Mouse (Mus musculus) brown adipose tissue, adult 24 weeks (tissue): ENCODE data around the gene Nckap5. TPM values are rescaled to one million over a fixed set of nuclear protein-coding genes. Genes with fewer than 3 reads are reported as not detected.

Source experiments
- H3K27ac ChIP-seq: fragments of 200-500 bp; replicated peaks from 2 replicates; pipeline ENCODE4 v1.5.1; 2012; ENCODE audit warnings: low read depth, mild to moderate bottlenecking, low read length
- H3K4me1 ChIP-seq: fragments of 200-500 bp; 2 replicates; pipeline ENCODE4 v1.6.1; 2012; ENCODE audit warnings: low read length, mixed read lengths; ENCODE audit not compliant: control insufficient read depth, insufficient read depth, insufficient read length
- H3K4me3 ChIP-seq: fragments of 200-500 bp; 2 replicates; pipeline ENCODE4 v1.5.1; 2012; ENCODE audit warnings: low read depth, mild to moderate bottlenecking, low read length, moderate library complexity; ENCODE audit not compliant: insufficient read depth
- polyA plus RNA-seq: library from polyadenylated mRNA; stranded (reverse); fragments of >200 nt; gene quantifications from 2 replicates; pipeline ENCODE4 v1.2.4, GENCODE M21; 2012; ENCODE audit not compliant: missing spikeins, insufficient read depth, insufficient read length

Nckap5 gene
- polyA plus RNA-seq, 1 experiment, result 1.4 TPM

DNA sequence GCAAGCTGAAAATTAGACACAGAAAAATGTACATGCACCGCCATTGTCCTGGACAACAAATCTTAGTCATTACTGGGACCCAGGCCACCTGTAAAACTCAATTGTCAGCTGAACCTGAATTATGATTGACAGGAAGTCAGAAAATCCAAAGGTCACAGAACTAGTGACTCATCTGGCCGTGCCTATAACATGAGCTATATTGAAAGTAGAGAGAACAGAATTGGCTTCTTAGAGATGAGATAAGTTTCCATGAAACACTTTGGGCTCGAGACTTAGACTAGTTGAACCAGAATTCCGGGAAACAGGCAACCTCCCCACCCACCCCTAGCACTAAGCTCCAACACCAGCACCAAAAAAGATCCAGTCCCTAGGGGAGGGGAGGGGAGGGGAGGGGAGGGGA, 82.7 kb downstream of the Nckap5 start:
- no peak overlapping the region for H3K27ac ChIP-seq
- H3K4me1 ChIP-seq, result no peaks in the 10 kb centered on the region
- no peak overlapping the region for H3K4me3 ChIP-seq

DNA sequence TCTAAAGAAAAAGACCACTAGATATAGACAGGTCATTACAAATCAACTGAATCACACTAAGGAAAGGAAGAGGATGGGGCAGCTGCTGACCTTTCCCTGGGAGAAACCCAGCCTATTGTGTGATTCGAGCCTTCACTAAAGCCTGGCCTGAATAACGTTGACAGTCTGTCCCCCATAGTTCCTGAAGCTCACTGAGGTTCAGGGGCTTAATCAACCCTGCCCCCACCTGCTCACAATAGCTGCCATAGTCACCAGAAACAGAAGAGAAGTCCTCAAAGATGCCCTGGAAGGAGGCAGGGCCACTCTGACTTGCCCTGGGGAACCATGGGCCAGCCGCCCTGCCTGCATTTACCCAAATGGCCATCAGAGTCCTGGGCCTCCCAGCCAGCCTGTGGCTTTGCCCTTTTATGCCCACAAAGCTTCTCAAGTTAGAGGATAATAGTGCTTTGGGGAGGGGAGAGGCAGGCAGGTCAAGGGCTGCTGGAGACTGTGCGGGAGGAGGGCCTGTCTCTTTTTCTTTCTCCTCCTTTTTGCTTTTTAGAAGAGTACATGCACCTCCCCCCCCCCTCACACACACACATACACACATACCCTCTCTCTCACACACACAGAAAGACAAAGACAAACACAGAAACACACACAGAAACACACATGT, 85.0 kb downstream of the Nckap5 start:
- Histone ChIP-seq H3K4me3 (no peak overlapping the region), H3K4me1 (no peaks in the 10 kb centered on the region), H3K27ac (no peak overlapping the region)

DNA sequence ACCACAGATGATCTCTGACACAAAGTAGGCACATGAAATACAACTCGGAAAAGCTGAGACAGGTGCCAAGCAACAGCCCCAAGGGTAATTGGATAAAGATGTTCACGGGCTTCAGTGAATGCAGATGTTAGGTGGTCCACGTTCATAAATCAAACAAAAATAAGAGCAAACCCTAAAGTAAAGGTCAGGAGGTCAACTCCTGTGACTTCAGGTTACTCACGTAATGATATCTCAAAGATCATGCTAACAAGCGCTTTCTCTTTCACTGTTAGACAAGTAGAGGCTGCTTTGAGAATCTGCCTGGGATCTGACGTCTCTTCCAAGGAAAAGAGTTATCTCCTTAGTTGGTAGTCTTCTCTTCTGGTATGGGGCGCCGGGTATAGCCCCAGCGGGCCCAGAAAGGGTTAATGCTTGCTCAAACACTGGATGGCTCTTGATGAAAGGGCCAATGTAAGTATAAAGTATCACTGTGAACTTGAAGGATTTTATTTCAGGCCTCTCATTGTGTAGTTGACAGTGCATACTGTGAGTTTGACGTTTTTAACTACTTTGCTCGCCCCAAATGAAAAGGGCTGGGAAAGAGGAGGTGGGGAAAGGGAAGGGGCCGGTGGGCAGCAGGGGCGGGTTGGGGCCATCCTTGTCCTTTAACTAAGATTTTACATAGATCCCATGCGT, 85.8 kb downstream of the Nckap5 start:
- H3K27ac ChIP-seq, result no peak overlapping the region
- H3K4me1 ChIP-seq, result no peaks in the 10 kb centered on the region
- H3K4me3 ChIP-seq, result no peak overlapping the region

DNA sequence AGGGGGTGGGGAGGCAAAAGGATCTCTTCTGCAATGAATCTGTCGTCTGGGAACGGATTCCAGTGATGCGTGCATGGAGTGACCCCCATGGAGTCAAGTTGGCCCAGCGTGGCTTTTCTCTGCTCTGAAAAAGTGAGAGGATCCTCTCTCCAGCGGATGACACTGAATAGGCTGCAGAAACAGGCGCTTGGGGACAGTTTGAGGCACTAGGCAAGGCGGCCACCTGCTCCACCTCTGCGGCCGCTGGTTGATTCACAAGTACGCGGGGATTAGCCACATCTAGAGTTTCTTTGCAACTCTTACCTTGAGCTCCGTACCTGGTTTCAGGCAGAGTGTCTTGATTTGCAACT, 92.3 kb downstream of the Nckap5 start:
- H3K27ac ChIP-seq, result no peak overlapping the region

DNA sequence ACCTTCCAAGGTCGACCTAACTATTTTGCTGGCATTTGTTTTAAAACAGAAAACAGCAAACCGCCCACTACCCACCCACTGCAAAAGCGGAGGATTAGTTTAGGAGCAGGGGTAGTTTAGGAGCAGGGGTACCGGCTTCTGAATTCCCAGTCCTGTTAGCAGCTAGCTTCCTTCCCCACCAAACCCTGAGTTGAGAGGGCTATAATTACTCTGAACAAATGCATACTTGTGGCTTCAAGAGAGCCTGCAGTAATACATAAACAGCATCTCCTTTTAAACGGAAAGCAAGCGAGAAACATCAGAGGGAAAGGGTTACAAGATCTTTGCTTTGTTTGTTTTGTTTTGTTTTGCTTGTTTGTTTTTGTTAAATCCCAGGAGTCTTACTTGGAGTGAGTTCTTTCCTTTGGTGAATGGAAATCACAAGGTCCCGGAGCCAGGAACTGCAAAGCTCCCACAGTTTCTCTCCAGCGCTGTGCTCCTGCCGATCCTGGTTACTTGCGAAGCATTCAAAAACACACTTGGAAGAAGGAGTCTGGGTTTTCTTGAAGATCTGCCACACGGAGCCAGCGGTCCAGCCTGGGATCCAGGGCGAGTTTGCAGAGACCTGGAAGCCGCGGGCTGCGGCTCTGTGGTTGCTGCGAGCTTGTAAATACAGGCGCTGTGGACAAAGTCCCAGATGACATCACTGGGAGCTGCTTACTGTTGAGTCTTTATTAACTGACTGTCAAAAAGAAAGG, 92.9 kb downstream of the Nckap5 start:
- no peaks in the 10 kb centered on the region; the same call in 1 of the 2 replicates for H3K4me1 ChIP-seq
- H3K27ac ChIP-seq, result no peak overlapping the region

More for the DNA sequence above, 92.3 kb downstream of the Nckap5 start:
- Histone ChIP-seq H3K4me3 (peak overlapping the region; percentile 52), H3K4me1 (no peaks in the 10 kb centered on the region; the same call in 1 of the 2 replicates)

DNA sequence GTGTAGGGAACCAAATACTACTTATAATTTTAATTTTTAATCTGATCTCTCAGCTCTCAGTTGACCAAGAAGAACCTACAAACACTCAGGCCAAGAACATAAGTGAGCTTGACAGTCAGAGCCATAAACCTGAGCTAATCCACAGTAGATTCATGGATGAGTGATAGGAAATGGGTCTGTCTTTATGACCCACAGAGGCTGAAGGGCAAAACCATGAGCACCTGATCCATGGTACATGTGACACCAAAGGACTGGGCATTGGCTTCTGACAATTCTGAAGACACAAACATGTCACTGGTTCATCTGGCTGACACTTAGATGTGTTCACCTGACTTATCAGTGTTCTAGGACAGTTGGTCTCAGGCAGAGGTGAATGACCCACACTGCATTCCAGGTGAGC, 98.9 kb downstream of the Nckap5 start:
- Histone ChIP-seq H3K4me3 (no peak overlapping the region), H3K4me1 (no peaks in the 10 kb centered on the region), H3K27ac (no peak overlapping the region)

More for the DNA sequence above, 92.9 kb downstream of the Nckap5 start:
- H3K4me3 ChIP-seq, result peak overlapping the region; percentile 52

DNA sequence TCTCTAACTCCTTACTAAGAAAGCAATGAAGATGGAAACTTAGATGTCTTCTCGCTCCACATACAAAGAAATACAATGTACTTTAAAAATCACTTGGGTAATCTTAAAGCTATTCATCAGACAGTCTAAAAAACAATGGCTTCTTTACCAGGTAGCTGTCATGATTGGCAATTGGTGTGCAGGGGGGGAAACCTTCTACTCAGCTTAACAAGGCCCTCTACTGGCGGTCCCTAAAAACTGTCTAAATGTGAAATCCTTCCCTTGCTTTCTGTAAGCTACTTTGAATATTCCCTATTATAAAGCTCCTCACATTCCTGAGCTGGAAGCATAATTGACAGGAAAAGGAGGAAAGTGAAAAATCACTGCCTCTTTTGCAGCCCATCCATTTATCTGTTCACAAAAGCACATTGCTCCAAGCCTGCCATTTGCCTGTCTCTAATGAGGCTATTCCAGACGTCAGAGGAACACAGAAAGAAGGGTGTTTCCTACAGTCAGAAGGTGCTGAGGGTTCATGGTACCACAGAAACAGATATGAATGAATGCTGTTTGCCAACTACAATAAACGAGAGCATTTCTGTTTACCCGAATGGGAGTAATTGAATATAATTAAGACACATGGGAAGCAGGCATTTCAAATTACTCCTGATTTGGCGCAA, 104.1 kb downstream of the Nckap5 start:
- Histone ChIP-seq H3K4me1 (no peaks in the 10 kb centered on the region), H3K4me3 (no peak overlapping the region), H3K27ac (no peak overlapping the region)

DNA sequence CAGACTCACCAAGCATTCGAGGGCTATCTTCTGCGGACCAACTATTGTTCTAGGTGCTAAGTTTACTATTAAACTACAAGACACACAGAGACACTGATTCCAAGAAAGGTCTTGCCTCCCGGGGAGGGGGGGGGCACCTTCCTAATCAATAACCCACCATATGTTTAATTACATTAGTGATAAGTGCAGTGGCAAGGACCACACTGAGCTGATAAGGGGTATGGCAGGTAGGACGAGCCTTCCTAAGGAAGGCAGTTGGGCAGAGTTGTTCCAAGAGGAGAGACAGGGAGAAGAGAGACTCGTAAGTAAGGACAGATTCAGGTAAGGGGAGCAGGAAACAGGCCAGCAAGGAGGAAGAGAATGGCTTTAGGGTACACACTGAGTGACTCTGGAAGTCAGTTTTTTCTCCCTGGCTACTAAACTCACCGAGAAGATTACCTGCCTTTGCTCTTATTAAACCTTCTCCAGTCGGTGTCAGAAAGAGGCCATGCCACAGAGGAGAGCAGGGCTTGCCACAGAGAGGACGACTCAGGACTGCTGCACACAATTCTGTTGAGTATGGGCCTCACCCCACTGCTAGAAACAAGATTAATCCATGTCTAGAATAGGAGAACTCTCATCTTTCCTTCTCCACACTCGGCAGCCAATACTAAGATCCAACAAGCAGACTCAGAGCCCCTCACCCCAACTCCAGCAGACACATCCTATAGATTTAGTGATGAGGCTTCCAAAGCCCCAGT, 104.8 kb downstream of the Nckap5 start:
- Histone ChIP-seq H3K4me1 (no peaks in the 10 kb centered on the region), H3K4me3 (no peak overlapping the region), H3K27ac (no peak overlapping the region)

DNA sequence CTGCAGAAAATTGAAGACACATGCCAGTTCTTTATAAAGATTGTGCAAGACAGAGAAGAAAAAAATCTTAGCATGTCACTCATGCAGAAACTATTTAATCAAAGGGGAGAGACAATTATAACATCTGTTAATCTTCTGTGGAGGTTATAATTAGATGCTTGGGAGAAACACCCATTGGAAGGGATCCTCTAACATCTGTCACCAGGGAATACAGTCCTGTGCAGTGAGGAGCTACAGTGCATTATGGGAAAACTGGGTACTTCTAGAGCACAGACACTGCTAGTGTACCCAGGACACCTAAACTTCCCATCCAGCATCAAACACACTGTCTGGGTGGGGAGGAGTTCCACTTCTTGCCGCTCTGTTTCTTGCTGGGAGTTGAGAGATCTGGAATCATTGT, 108.7 kb downstream of the Nckap5 start:
- no peak overlapping the region for H3K4me3 ChIP-seq

DNA sequence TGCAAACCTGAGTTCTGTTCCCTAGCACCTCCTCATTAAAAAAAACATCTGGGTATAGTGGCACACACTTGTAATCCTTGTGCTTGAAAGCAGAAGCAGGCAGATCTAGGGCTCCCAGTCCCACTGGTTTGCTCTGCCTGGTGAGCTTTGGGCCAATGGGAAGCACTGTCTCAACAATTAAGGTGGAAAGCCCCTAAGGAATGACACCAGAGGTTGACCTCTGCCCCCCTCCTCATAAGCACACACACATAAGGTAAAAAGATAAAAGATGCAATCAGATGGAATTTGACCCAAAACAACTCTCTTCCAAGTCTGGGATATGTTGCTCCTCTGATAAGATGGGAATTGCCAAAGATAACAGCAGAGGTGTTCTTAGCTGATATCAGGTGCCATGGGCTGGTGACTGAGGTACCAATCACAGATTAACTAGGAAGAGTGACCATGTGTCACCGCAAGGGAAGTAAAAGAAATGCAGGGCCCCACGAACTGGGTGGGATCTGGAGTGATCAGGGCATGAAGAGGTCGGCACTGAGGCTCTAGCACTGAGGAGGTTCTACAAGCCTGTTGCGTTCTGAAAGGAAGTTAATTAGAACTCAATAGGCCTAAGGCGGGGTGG, 110.8 kb downstream of the Nckap5 start:
- H3K4me3 ChIP-seq, result no peak overlapping the region
- H3K4me1 ChIP-seq, result no peaks in the 10 kb centered on the region
- H3K27ac ChIP-seq, result no peak overlapping the region

More for the DNA sequence above, 108.7 kb downstream of the Nckap5 start:
- Histone ChIP-seq H3K4me1 (no peaks in the 10 kb centered on the region), H3K27ac (no peak overlapping the region)

DNA sequence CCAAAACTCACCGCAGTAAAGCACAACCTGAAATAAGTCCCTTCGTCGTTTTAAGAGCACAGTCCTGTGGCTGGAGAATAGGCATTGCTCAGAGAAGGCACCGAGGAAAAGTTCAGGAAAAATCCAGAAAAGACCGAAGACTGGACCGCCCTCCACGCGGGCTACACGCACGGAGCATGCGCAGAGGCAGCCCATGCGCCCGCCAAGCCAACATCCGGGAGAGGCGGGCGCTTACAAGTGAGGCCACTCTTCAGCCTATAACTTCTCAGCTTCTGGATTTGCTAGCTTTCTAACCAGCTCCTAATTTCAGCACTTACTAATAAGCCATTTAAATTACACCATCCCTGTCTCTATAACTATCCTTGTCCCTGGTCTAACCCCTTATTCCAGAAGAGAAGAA, 124.0 kb downstream of the Nckap5 start:
- no peak overlapping the region for H3K27ac ChIP-seq

DNA sequence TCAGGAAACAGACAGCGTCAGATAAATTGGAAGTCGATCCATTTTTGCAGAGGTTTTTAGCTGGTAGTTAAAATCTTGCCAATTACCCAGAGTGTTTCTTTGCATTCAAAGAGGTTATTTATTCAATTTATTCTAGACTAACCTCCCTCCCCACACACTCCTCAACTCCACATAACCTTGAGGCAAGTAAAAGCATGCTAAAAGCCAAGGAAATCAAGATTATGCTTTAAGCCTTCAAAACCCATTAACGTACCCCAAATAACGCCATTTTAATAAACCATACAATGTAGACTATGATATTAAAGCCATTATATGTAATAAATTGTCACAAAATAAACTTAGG, 129.7 kb downstream of the Nckap5 start:
- Histone ChIP-seq H3K27ac (no peak overlapping the region), H3K4me3 (no peak overlapping the region), H3K4me1 (no peaks in the 10 kb centered on the region)

More for the DNA sequence above, 124.0 kb downstream of the Nckap5 start:
- Histone ChIP-seq H3K4me3 (no peak overlapping the region), H3K4me1 (no peaks in the 10 kb centered on the region)

DNA sequence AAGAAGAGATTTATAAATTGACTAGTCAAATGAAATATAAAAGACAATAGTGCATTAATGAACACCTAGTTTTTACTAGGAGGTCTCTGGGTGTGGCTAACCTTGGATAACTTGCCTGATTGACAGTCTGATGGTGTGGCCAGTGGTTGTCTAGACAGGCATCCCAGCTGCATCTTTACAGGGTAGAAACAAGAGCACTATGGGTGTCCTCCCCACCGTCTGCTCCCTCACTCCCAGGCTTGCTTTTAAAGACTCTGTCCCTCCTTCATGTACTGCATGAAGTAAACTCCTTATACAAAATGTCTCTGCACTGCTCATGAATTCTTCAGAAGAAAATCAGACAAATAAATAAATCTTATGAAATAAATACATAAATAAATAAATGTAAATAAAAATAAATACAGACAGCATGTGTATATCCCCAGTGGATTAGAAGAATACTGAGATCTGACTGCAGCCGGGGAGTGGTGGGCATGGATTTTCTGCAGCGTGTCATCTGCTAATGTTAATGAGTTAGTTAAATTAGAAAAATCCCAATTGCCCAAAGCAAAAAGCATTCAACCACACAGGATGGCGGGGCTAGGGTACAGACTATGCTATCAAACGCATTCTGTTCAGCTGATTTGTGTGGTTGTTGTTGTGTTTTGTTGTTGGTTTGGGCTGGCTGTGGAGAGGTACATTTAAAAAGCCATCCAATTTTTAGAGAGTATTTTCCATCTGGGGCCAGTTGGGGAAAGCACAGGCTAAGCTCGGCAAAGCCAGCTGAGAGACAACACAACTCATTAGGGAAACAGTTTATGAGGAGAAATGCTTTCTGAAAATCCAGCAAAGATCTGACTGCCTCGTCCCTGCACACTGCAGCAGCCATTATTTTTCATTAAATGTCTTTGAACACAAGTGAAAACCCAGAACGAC, 130.3 kb downstream of the Nckap5 start:
- Histone ChIP-seq H3K4me3 (no peak overlapping the region), H3K4me1 (no peaks in the 10 kb centered on the region), H3K27ac (no peak overlapping the region)

DNA sequence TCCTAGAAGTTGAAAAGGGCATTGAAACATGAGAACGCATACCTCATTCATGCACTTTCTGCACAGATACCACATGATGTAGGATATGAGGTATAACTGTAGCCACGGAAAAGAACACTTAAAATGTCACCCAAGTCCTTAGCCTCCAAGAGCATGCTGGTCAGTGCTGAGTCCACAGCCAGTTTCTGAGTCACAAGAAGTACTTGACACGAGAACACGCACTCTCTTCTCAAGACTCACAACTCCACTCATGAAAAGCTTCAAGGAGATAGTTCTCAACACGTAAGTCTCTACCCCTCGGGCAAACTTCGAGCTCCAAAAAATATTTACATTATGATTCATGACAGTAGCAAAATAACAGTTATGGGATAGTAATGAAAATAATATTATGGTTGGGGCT, 137.0 kb downstream of the Nckap5 start:
- Histone ChIP-seq H3K4me3 (no peak overlapping the region), H3K4me1 (no peaks in the 10 kb centered on the region), H3K27ac (no peak overlapping the region)
